In genomic region chr1:132095356-132096004, GRCm38 (mm10) we compare ENCODE assay signal across 8 mouse cellular contexts. TPM values are rescaled to one million over a fixed set of nuclear protein-coding genes. Genes with fewer than 3 reads are reported as not detected.
DNase-seq lines count a peak whose midpoint lies in the region; ATAC-seq and TF ChIP-seq lines count a peak whose summit lies in the region.

No protein-coding gene starts in this region.

- no peak overlapping the region for H3K27ac ChIP-seq in kidney, embryonic 16.5 days (ENCODE audit: low read length)
- H3K27ac ChIP-seq in heart, embryonic 10.5 days, result peak overlapping the region; percentile 53
- no peak overlapping the region for H3K27ac ChIP-seq in liver, postnatal 0 days (ENCODE audit: low read depth)
- no peak overlapping the region for H3K27ac ChIP-seq in layer of hippocampus, adult 2 months

- H3K4me3 ChIP-seq in kidney, embryonic 16.5 days (ENCODE audit: low read length), result no peak overlapping the region
- no peak overlapping the region for H3K4me3 ChIP-seq in heart, embryonic 10.5 days
- H3K4me3 ChIP-seq in liver, postnatal 0 days (ENCODE audit: low read depth, low read length), result no peak overlapping the region
- no peak overlapping the region for H3K4me3 ChIP-seq in layer of hippocampus, adult 2 months

- no peak overlapping the region for H3K4me2 ChIP-seq in kidney, embryonic 16.5 days (replicated peaks; ENCODE audit: low read depth, low read length)
- no peak overlapping the region for H3K4me2 ChIP-seq in liver, postnatal 0 days (ENCODE audit: low read depth, low read length)

- DNase-seq in kidney, adult 18-20 months, result no peak
- DNase-seq in adrenal gland, postnatal 36 days, result peak; percentile 28 to 48
- DNase-seq in heart, embryonic 10.5 days (ENCODE audit: low spot score), result peak; percentile 93
- DNase-seq in liver, postnatal 0 days, result no peak
- peak; percentile 40 for DNase-seq in urinary bladder, postnatal 25 days (ENCODE audit: low spot score)
- no peak for DNase-seq in frontal cortex, postnatal 10 days (ENCODE audit: low spot score in 2 of 2)
- DNase-seq in layer of hippocampus, adult 2 months (ENCODE audit: low spot score in 2 of 2), result no peak

- H3K9me3 ChIP-seq in kidney, embryonic 16.5 days (ENCODE audit: low read length), result no peaks in the 10 kb centered on the region
- H3K9me3 ChIP-seq in heart, embryonic 10.5 days, result no peaks in the 10 kb centered on the region
- no peaks in the 10 kb centered on the region for H3K9me3 ChIP-seq in liver, postnatal 0 days (ENCODE audit: low read length)

- no peaks in the 10 kb centered on the region for H3K4me1 ChIP-seq in kidney, embryonic 16.5 days (ENCODE audit: insufficient read depth, low read length)
- H3K4me1 ChIP-seq in heart, embryonic 10.5 days, result peaks cover 16% of the 10 kb centered on the region
- H3K4me1 ChIP-seq in liver, postnatal 0 days (ENCODE audit: insufficient read depth), result peaks cover 7% of the 10 kb centered on the region; the same call in 1 of the 2 replicates

- WGBS in kidney, embryonic 16.5 days, result 70% methylated on average over 11 of the region's 11 CpGs
- WGBS in heart, embryonic 10.5 days, result 33% methylated on average over 11 of the region's 11 CpGs
- WGBS in liver, postnatal 0 days (ENCODE audit: insufficient replicate concordance), result 26% methylated on average over 11 of the region's 11 CpGs

- ATAC-seq in kidney, embryonic 16.5 days (ENCODE audit: low FRiP score, low TSS enrichment), result peak; percentile 61; the same call in 1 of the 2 replicates
- ATAC-seq in liver, postnatal 0 days, result peak; percentile 73

- H3K36me3 ChIP-seq in kidney, embryonic 16.5 days (ENCODE audit: insufficient read depth, low read length), result no peaks in the 10 kb centered on the region
- H3K36me3 ChIP-seq in heart, embryonic 10.5 days, result no peaks in the 10 kb centered on the region
- no peaks in the 10 kb centered on the region for H3K36me3 ChIP-seq in liver, postnatal 0 days (replicated peaks; ENCODE audit: insufficient read depth, low read length)

- TF ChIP-seq EP300 in liver, postnatal 0 days (IDR thresholded peaks at IDR 0.05; ENCODE audit: low read depth), result peak; percentile 9; the same call in 1 of the 2 replicates

- no peak overlapping the region for H3K9ac ChIP-seq in kidney, embryonic 16.5 days (replicated peaks; ENCODE audit: low read length)
- no peak overlapping the region for H3K9ac ChIP-seq in liver, postnatal 0 days (replicated peaks)

- H3K27me3 ChIP-seq in kidney, embryonic 16.5 days (ENCODE audit: insufficient read depth, low read length), result no peaks in the 10 kb centered on the region
- no peaks in the 10 kb centered on the region for H3K27me3 ChIP-seq in heart, embryonic 10.5 days (ENCODE audit: insufficient read depth, poor library complexity, severe bottlenecking)
- H3K27me3 ChIP-seq in liver, postnatal 0 days (ENCODE audit: insufficient read depth, low read length), result no peaks in the 10 kb centered on the region

- no peak for TF ChIP-seq CTCF in liver, postnatal 0 days (IDR thresholded peaks at IDR 0.05; ENCODE audit: low read depth)
- TF ChIP-seq CTCF in layer of hippocampus, adult 2 months (conservative IDR thresholded peaks at IDR 0.05), result no peak

RNA-seq across cellular contexts. Expression of gene Mfsd4a, which starts 27.6 kb away (rescaled TPM):
- polyA plus RNA-seq in kidney, embryonic 16.5 days (2015; fragmentation: Nextera tagmentation; extraction: Ambion mirVana), result 17.5 and 18.5 TPM in 2 replicates
- 10 to 100 TPM; 10.1 to 30.4 TPM for total RNA-seq in adrenal gland, postnatal 36 days (2021)
- 7.3 and 12.0 TPM in 2 replicates for polyA plus RNA-seq in heart, embryonic 10.5 days (2016; fragmentation: Nextera tagmentation; extraction: Ambion mirVana)
- polyA plus RNA-seq in liver, postnatal 0 days (2015; fragmentation: Nextera tagmentation; extraction: Ambion mirVana), result 2.3 and 2.8 TPM in 2 replicates
- 10 to 100 TPM; 73.9 to 77.9 TPM for total RNA-seq in layer of hippocampus, adult 2 months (2021)

RNA-seq across cellular contexts. Expression of gene Cdk18, which starts 44.0 kb away (rescaled TPM):
- polyA plus RNA-seq in kidney, embryonic 16.5 days (2015; fragmentation: Nextera tagmentation; extraction: Ambion mirVana), result 9.0 and 9.3 TPM in 2 replicates
- total RNA-seq in adrenal gland, postnatal 36 days (2021), result 10 to 100 TPM; 14.2 to 21.2 TPM
- polyA plus RNA-seq in heart, embryonic 10.5 days (2016; fragmentation: Nextera tagmentation; extraction: Ambion mirVana), result 6.8 and 6.9 TPM in 2 replicates
- 3.5 and 4.5 TPM in 2 replicates for polyA plus RNA-seq in liver, postnatal 0 days (2015; fragmentation: Nextera tagmentation; extraction: Ambion mirVana)
- 10 to 100 TPM; 21.7 to 23.7 TPM for total RNA-seq in layer of hippocampus, adult 2 months (2021)

Comparison
In these comparisons a context has a peak if more than half of its experiments do, and no peak if none do; other contexts are left out.
1. DNase-seq: peak in adrenal gland, postnatal 36 days (2 of 2), heart, embryonic 10.5 days (single experiment) and urinary bladder, postnatal 25 days (single experiment); none in kidney, adult 18-20 months (single experiment), liver, postnatal 0 days (single experiment), frontal cortex, postnatal 10 days (0 of 2) and layer of hippocampus, adult 2 months (0 of 2).